Mouse (Mus musculus) thymus, postnatal 25 days (tissue): ENCODE results near the gene Cabp1.
A peak's percentile ranks its signal among the peaks of the same experiment; 100 is the strongest.
"Not testable (repeated sequence)": the region's sequence is repeated elsewhere in the genome, so short reads cannot be mapped to it uniquely, and the experiment has no call there.

Source experiments
- DNase-seq: peaks from one replicate; pipeline ENCODE4 v3.0.0; 2022

Cabp1 gene

GRCm38 (mm10) chr5:115149675-115150459 is 44.3 kb downstream of the Cabp1 start:
- no peak for DNase-seq

GRCm38 (mm10) chr5:115148872-115149271 is 45.3 kb downstream of the Cabp1 start:
- DNase-seq: not testable (repeated sequence)

GRCm38 (mm10) chr5:115148378-115148777 is 45.8 kb downstream of the Cabp1 start:
- no peak for DNase-seq

GRCm38 (mm10) chr5:115147388-115147787 is 46.8 kb downstream of the Cabp1 start:
- DNase-seq: no peak

GRCm38 (mm10) chr5:115146747-115147130 is 47.4 kb downstream of the Cabp1 start:
- no peak for DNase-seq

GRCm38 (mm10) chr5:115145976-115146746 is 48.0 kb downstream of the Cabp1 start:
- no peak for DNase-seq

- DNase-seq: no peak
Observed at GRCm38 (mm10) chr5:115145253-115145968, 48.8 kb downstream of the Cabp1 start.

GRCm38 (mm10) chr5:115144471-115144870 is 49.7 kb downstream of the Cabp1 start:
- no peak for DNase-seq

GRCm38 (mm10) chr5:115143552-115143951 is 50.6 kb downstream of the Cabp1 start:
- DNase-seq: no peak

- no peak for DNase-seq
Observed at GRCm38 (mm10) chr5:115142166-115142697, 51.9 kb downstream of the Cabp1 start.

- DNase-seq: no peak
Observed at GRCm38 (mm10) chr5:115140726-115141125, 53.5 kb downstream of the Cabp1 start.

GRCm38 (mm10) chr5:115139124-115139523 is 55.1 kb downstream of the Cabp1 start:
- no peak for DNase-seq

- DNase-seq: peak; percentile 94
Observed at GRCm38 (mm10) chr5:115134234-115135165, 59.7 kb downstream of the Cabp1 start, which contains the start of gene Unc119b. Unc119b (minus strand) TSS chr5:115134975.

GRCm38 (mm10) chr5:115133358-115134066 is 60.7 kb downstream of the Cabp1 start:
- DNase-seq: no peak

GRCm38 (mm10) chr5:115132465-115132864 is 61.7 kb downstream of the Cabp1 start:
- DNase-seq: no peak

GRCm38 (mm10) chr5:115129328-115129727 is 64.9 kb downstream of the Cabp1 start:
- no peak for DNase-seq

- no peak for DNase-seq
Observed at GRCm38 (mm10) chr5:115127421-115128179, 66.6 kb downstream of the Cabp1 start.

GRCm38 (mm10) chr5:115126578-115127312 is 67.4 kb downstream of the Cabp1 start:
- DNase-seq: no peak

GRCm38 (mm10) chr5:115125211-115125871 is 68.8 kb downstream of the Cabp1 start:
- peak; percentile 91 for DNase-seq
